Mouse (Mus musculus) forebrain, postnatal 0 days (tissue): ENCODE measurements around the gene Camta1. TPM values are rescaled to one million over a fixed set of nuclear protein-coding genes. Genes with fewer than 3 reads are reported as not detected.

ENCODE experiments used
- ATAC-seq: fragments of 200-750 bp; cut with Nextera tagmentation; 2 replicates; pipeline ENCODE4 v1.8.0; 2017; ENCODE audit warnings: mild to moderate bottlenecking, moderate library complexity
- DNase-seq: peaks from one replicate; pipeline ENCODE4 v3.0.0-alpha.2; 2015
- H3K27ac ChIP-seq: fragments of 300-500 bp; sonication (generic); 2 replicates; pipeline ENCODE4 v1.5.1; 2014; ENCODE audit warnings: low read depth, mild to moderate bottlenecking, antibody characterized with exemption, low read length, moderate library complexity, mixed read lengths
- H3K27me3 ChIP-seq: fragments of 300-500 bp; sonication (generic); 2 replicates; pipeline ENCODE4 v1.6.1; 2014; ENCODE audit warnings: mild to moderate bottlenecking, low read length, mixed read lengths; ENCODE audit not compliant: insufficient read depth
- H3K36me3 ChIP-seq: fragments of 300-500 bp; sonication (generic); 2 replicates; pipeline ENCODE4 v1.6.1; 2014; ENCODE audit warnings: mild to moderate bottlenecking, moderate library complexity; ENCODE audit not compliant: insufficient read depth
- H3K4me1 ChIP-seq: fragments of 300-500 bp; sonication (generic); 2 replicates; pipeline ENCODE4 v1.6.1; 2014; ENCODE audit warnings: antibody characterized with exemption; ENCODE audit not compliant: insufficient read depth
- H3K4me2 ChIP-seq: fragments of 300-500 bp; sonication (generic); 2 replicates; pipeline ENCODE4 v1.6.1; 2014; ENCODE audit warnings: low read depth, mild to moderate bottlenecking, moderate library complexity
- H3K4me3 ChIP-seq: fragments of 300-500 bp; sonication (generic); 2 replicates; pipeline ENCODE4 v1.5.1; 2014; ENCODE audit warnings: low read depth, low read length, mixed read lengths
- H3K9ac ChIP-seq: fragments of 300-500 bp; sonication (generic); 2 replicates; pipeline ENCODE4 v1.6.1; 2014; ENCODE audit warnings: mild to moderate bottlenecking
- H3K9me3 ChIP-seq: fragments of 300-500 bp; sonication (generic); 2 replicates; pipeline ENCODE4 v1.6.1; 2016; ENCODE audit warnings: low read length
- CTCF ChIP-seq: sonication (generic); IDR thresholded peaks from 2 replicates; pipeline ENCODE4 v1.5.1; 2016; ENCODE audit warnings: antibody characterized with exemption, control low read depth, low read depth
- WGBS: fragments of 180-500 bp; shearing (Covaris S2); extraction: QIAGEN DNeasy Blood & Tissue Kit; methylation state at CpG from one replicate; pipeline ENCODE4 v1.1.7; 2014; 5-methylcytosine and 5-hydroxymethylcytosine counted together
- polyA plus RNA-seq: library from polyadenylated mRNA; unstranded; fragments of >200 nt; fragmentation: Nextera tagmentation; extraction: Ambion mirVana; gene quantifications from 2 replicates; pipeline ENCODE4 v1.2.1, GENCODE M21; 2015
- total RNA-seq: library from RNA; depleted of rRNA; stranded (reverse); fragments of >200 nt; gene quantifications from 2 replicates; pipeline ENCODE4 v1.2.3, GENCODE M21; 2014

Camta1 gene
- total and polyA plus RNA-seq, 2 experiments from 2014 or later = 87.4 to 131 TPM

DNA sequence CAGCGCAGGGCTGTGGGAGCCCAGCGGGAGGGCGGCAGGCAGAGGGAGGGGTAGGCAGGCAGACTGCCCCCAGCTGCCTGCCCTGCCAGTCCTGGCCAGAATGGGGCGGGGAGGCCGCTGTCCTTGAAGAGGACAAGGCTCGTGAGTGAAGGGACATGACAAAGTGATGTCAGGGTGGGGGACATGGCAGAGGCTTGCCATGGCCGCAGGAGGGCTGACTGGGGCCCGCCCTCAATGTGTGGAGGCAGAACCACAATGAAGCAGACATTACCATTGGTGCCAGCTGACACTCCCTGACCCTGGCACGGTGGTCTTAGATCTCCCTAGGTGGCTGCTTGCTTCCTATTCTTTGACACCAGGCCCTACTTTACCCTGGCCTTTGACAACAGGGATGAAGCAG, 635.2 kb downstream of the Camta1 start:
- 35% methylated on average over 9 of the region's 9 CpGs for WGBS
- H3K9me3 ChIP-seq = no peaks in the 10 kb centered on the region
- H3K4me1 ChIP-seq = no peaks in the 10 kb centered on the region
- no peak overlapping the region for H3K27ac ChIP-seq
- H3K36me3 ChIP-seq = no peaks in the 10 kb centered on the region
- H3K4me2 ChIP-seq = no peak overlapping the region
- ATAC-seq (no peak), DNase-seq (no peak)
- no peak for TF ChIP-seq CTCF
- H3K9ac ChIP-seq = no peak overlapping the region
- no peak overlapping the region for H3K4me3 ChIP-seq
- H3K27me3 ChIP-seq = no peaks in the 10 kb centered on the region; the same call in 1 of the 2 replicates

DNA sequence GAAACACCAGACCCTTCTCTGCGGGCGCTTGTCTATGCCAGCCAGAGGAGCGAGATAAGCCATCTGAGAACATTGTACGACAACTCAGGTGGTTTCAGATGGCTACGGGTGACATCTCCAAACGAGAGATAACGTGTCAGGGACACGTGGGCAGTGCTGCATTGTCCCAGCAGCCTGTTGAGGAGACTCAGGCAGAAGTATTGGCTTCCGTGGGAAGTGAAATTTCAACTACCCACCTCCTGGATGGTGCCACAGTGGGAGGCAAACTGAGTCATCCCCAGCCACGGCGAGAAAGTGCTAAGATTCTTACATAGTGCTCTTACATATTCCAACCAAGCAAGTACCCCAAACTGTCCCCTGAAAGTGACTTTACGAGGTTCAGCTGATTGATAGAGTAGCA, 637.7 kb downstream of the Camta1 start:
- Histone ChIP-seq H3K36me3 (no peaks in the 10 kb centered on the region), H3K27me3 (no peaks in the 10 kb centered on the region; the same call in 1 of the 2 replicates), H3K4me1 (no peaks in the 10 kb centered on the region), H3K4me2 (no peak overlapping the region), H3K27ac (no peak overlapping the region), H3K9ac (no peak overlapping the region), H3K9me3 (no peaks in the 10 kb centered on the region), H3K4me3 (no peak overlapping the region)
- WGBS = 84% methylated on average over 12 of the region's 12 CpGs
- no peak for ATAC-seq
- no peak for DNase-seq
- TF ChIP-seq CTCF = no peak

DNA sequence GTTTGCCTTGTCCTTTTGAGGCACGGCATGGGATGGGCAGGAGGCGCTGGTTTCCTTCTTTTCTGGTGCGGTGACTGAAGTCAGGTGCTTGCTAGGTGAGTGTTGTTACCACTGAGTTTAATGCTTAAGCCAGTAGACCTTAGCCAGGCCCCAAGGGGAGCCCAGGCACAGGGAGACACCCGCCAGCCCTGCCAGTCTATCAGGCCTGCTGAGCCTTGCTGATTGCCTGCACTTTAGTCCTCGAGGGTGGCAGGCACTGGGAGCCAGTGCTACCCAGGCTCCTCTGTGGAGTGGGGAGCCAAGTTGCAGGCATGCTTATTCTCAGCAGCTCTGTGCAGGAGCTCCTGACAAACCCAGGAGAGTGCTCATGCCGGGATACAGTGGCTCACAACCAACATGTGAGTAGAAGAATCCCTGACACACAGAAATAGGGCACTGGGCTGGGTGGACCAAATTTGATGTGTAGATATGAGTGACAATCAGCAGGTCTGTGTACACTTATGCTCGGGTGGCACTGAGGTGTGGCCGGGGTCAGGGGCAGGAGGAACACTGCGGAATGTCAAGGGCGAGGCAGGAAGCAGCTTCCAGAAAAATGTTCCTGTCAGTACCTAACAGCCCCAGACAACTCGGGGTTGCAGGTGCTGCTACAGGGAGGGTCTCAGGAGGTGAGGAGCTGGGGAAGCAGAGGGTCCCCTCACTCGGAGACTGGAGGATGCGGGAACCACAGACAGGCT, 638.2 kb downstream of the Camta1 start:
- no peak for TF ChIP-seq CTCF
- Histone ChIP-seq H3K27me3 (no peaks in the 10 kb centered on the region; the same call in 1 of the 2 replicates), H3K4me3 (no peak overlapping the region), H3K36me3 (no peaks in the 10 kb centered on the region), H3K27ac (no peak overlapping the region), H3K4me2 (no peak overlapping the region), H3K4me1 (no peaks in the 10 kb centered on the region), H3K9ac (no peak overlapping the region), H3K9me3 (no peaks in the 10 kb centered on the region)
- no peak for ATAC-seq
- WGBS = 77% methylated on average over 13 of the region's 13 CpGs
- no peak for DNase-seq

DNA sequence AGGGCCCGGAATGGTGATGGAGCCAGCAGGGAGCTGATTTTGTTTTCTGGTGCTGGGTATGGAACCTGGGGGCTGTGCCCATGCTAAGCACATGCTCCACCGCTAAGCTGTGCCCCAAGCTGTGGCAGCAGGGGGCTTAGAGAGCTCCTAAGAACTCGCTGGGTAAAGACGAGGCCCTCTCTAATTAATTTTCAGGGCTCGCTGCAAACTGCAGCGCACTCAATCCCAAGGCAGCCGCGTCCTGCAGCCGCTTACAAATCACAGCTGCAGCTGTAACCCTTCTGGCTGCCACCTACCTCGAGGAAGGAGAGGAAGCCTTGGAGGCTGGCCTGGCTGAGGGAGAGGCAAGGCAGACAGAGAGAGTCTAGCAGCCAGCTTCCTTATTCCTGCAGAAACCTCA, 639.0 kb downstream of the Camta1 start:
- Histone ChIP-seq H3K4me1 (no peaks in the 10 kb centered on the region), H3K27me3 (no peaks in the 10 kb centered on the region; the same call in 1 of the 2 replicates), H3K27ac (no peak overlapping the region), H3K4me3 (no peak overlapping the region), H3K9ac (no peak overlapping the region), H3K36me3 (no peaks in the 10 kb centered on the region), H3K9me3 (no peaks in the 10 kb centered on the region), H3K4me2 (no peak overlapping the region)
- peak; percentile 38 for DNase-seq
- 11% methylated on average over 10 of the region's 10 CpGs for WGBS
- 0 out of 2 replicates have a peak, but pooled peaks have one; percentile 21 for TF ChIP-seq CTCF
- ATAC-seq = peak; percentile 67

DNA sequence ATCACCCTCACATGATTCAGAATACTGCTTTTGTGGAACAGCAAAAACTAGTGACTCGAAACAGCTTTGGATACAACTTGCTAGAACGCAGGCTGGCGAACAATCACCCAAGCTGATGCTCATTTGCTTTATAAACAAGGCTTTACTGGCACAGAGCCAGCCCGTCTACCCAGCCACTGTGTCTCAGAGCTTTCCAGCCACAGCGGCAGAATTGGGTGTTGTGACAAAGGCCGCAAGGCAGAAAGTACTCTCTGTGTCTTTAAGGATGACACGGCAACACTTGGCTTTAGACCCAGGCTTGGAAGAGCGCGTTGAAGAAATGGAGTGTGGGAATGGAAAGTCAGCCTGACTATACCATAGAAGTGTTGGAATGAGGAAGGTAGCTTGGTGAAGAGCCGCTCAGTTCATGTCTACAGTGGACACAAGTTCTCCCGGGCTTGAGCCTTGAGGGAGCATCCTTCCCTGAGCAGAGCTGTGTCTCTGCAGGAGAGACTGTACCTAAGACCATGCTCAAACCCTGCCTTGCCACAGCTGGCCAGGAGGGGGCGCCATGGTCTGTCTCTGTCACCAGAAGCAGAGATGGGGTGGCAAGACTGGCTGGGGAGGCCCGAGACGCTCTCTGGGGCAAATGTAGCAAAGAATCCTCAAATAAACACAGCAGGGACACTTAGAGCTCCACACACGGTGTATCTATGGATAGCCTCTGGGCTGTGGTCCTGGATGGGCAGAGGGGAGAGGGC, 645.0 kb downstream of the Camta1 start:
- Histone ChIP-seq H3K9me3 (no peaks in the 10 kb centered on the region), H3K9ac (no peak overlapping the region), H3K27ac (no peak overlapping the region), H3K4me2 (no peak overlapping the region), H3K36me3 (no peaks in the 10 kb centered on the region), H3K4me1 (no peaks in the 10 kb centered on the region), H3K27me3 (no peaks in the 10 kb centered on the region), H3K4me3 (no peak overlapping the region)
- DNase-seq (peak; percentile 74), ATAC-seq (no peak)
- TF ChIP-seq CTCF = peak; percentile 50
- WGBS = 44% methylated on average over 15 of the region's 15 CpGs

DNA sequence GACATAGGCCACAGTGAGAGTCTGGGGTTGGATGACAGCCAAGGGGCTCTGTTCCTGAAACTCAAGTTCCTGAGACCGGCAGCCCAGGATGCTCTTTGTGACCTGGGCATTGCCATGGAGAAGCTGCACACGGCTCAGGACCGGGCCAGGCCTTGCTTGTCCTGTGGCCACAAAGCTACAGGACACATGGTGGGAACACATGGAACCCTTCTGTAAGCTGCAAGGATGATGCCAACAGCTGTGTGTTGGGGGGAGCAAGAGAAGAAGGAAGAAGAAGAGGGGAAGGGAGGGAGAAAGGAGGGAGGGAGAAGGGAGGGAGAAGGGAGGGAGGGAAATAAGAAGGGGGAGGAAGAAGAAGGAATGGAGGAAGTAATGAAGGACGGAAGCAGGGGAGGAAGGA, 645.8 kb downstream of the Camta1 start:
- Histone ChIP-seq H3K27ac (no peak overlapping the region), H3K9ac (no peak overlapping the region), H3K36me3 (no peaks in the 10 kb centered on the region), H3K4me2 (no peak overlapping the region), H3K9me3 (no peaks in the 10 kb centered on the region), H3K4me1 (no peaks in the 10 kb centered on the region), H3K4me3 (no peak overlapping the region), H3K27me3 (no peaks in the 10 kb centered on the region)
- no peak for TF ChIP-seq CTCF
- no peak for ATAC-seq
- 37% methylated on average over 4 of the region's 4 CpGs for WGBS
- no peak for DNase-seq

DNA sequence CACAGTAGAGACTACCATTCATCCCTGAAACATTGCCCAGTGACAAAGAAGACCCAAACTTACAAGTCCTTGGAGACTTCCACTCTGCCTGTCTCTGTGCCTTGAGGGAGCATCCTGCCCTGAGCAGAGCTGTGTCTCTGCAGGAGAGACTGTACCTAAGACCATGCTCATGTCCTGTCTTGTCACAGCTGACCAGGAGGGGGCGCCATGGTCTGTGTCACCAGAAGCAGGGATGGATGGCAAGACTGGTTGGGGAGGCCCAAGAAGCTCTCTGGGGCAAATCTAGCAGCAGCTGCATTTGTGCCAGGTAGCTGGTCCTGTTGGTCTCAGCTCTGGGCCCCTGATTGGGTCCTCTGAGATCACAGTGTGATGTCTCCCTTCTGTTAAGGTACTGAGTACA, 646.5 kb downstream of the Camta1 start:
- no peaks in the 10 kb centered on the region for H3K9me3 ChIP-seq
- WGBS = 53% methylated on average over 1 of the region's 1 CpGs
- H3K36me3 ChIP-seq = no peaks in the 10 kb centered on the region
- H3K27ac ChIP-seq = no peak overlapping the region
- DNase-seq (peak; percentile 26), ATAC-seq (no peak)
- no peak overlapping the region for H3K4me3 ChIP-seq
- no peak overlapping the region for H3K9ac ChIP-seq
- no peaks in the 10 kb centered on the region for H3K27me3 ChIP-seq
- no peak overlapping the region for H3K4me2 ChIP-seq
- TF ChIP-seq CTCF = peak; percentile 56
- H3K4me1 ChIP-seq = no peaks in the 10 kb centered on the region
